ENCODE assay signal across 23 mouse cellular contexts in genomic region chr11:30224599-30224998, GRCm38 (mm10). TPM values are rescaled to one million over a fixed set of nuclear protein-coding genes. Genes with fewer than 3 reads are reported as not detected.
DNase-seq lines count a peak whose midpoint lies in the region; ATAC-seq lines count a peak whose summit lies in the region.
"Had no signal": no experiment of that assay in that cellular context is flagged by ENCODE, and none has a peak within 500 bp of the region (broad histone marks: within the 10 kb centered on the region; RNA-seq: fewer than 3 reads in every experiment).

No protein-coding gene starts in this region.

- no peak overlapping the region for H3K9ac ChIP-seq in hindbrain, embryonic 14.5 days
- H3K9ac ChIP-seq: embryonic facial prominence, embryonic 13.5 days; forebrain, embryonic 12.5 days; forebrain, embryonic 15.5 days; hindbrain, embryonic 15.5 days had no signal

- DNase-seq in 416B (ENCODE audit: low read depth), result peak; percentile 22
- DNase-seq in splenic B cell, adult 2 months (ENCODE audit: low read depth, low spot score), result peak; percentile 3
- DNase-seq in right cerebral cortex, postnatal 4 days, result no peak
- DNase-seq in hindbrain, embryonic 14.5 days (ENCODE audit: low spot score), result no peak
- DNase-seq in ovary, adult 18-20 months (ENCODE audit: low spot score), result no peak
- DNase-seq: adrenal gland, postnatal 14 days; cerebellum, adult 11 months; cerebellum, adult 2 months; cerebellum, adult 9-11 months; cerebellum, postnatal 25 days; embryo, embryonic 11 days; gastrocnemius, postnatal 25 days had no signal

- H3K36me3 ChIP-seq in splenic B cell, adult 2 months (ENCODE audit: control insufficient read depth, insufficient read depth, low read length, poor library complexity, severe bottlenecking), result no peaks in the 10 kb centered on the region
- peaks cover 4% of the 10 kb centered on the region; the same call in 1 of the 2 replicates for H3K36me3 ChIP-seq in hindbrain, embryonic 14.5 days (replicated peaks; ENCODE audit: control insufficient read depth, insufficient read depth)
- H3K36me3 ChIP-seq: forebrain, embryonic 12.5 days; forebrain, embryonic 15.5 days had no signal

- no peak overlapping the region for H3K4me2 ChIP-seq in hindbrain, embryonic 14.5 days (replicated peaks)
- H3K4me2 ChIP-seq: embryonic facial prominence, embryonic 13.5 days; forebrain, embryonic 12.5 days; forebrain, embryonic 15.5 days; heart, embryonic 11.5 days; hindbrain, embryonic 15.5 days had no signal

- H3K4me1 ChIP-seq in hindbrain, embryonic 14.5 days (replicated peaks; ENCODE audit: control insufficient read depth, insufficient read depth, low read length), result no peaks in the 10 kb centered on the region
- H3K4me1 ChIP-seq: embryonic facial prominence, embryonic 10.5 days; embryonic facial prominence, embryonic 13.5 days; forebrain, embryonic 12.5 days had no signal

- H3K27ac ChIP-seq in hindbrain, embryonic 14.5 days, result no peak overlapping the region
- H3K27ac ChIP-seq: embryonic facial prominence, embryonic 10.5 days; embryonic facial prominence, embryonic 13.5 days; forebrain, embryonic 12.5 days; forebrain, embryonic 15.5 days; hindbrain, embryonic 15.5 days had no signal

- no peaks in the 10 kb centered on the region for H3K27me3 ChIP-seq in splenic B cell, adult 2 months (ENCODE audit: control insufficient read depth, insufficient read depth, low read length, poor library complexity, severe bottlenecking)
- H3K27me3 ChIP-seq in hindbrain, embryonic 14.5 days (ENCODE audit: control insufficient read depth, insufficient read depth, low read length), result no peaks in the 10 kb centered on the region
- H3K27me3 ChIP-seq: embryonic facial prominence, embryonic 13.5 days; forebrain, embryonic 12.5 days; forebrain, embryonic 15.5 days; hindbrain, embryonic 15.5 days; Patski had no signal

- no peaks in the 10 kb centered on the region for H3K9me3 ChIP-seq in hindbrain, embryonic 14.5 days (ENCODE audit: control insufficient read depth, low read length)
- H3K9me3 ChIP-seq: embryonic facial prominence, embryonic 10.5 days; embryonic facial prominence, embryonic 13.5 days; forebrain, embryonic 12.5 days; forebrain, embryonic 15.5 days; hindbrain, embryonic 15.5 days had no signal

- ATAC-seq in common myeloid progenitor, adult 5-6 weeks (replicated peaks; ENCODE audit: low read depth, poor library complexity, severe bottlenecking), result peak; percentile 84
- ATAC-seq in megakaryocyte, adult 5-6 weeks (ENCODE audit: poor library complexity, severe bottlenecking), result peak; percentile 90
- no peak for ATAC-seq in hindbrain, embryonic 14.5 days (ENCODE audit: low FRiP score)
- ATAC-seq: CD4-positive, CD25-positive, alpha-beta regulatory T cell, adult 4 months; forebrain, embryonic 15.5 days; Patski had no signal

- H3K4me3 ChIP-seq in hindbrain, embryonic 14.5 days (replicated peaks; ENCODE audit: low read length), result no peak overlapping the region
- H3K4me3 ChIP-seq: embryonic facial prominence, embryonic 10.5 days; embryonic facial prominence, embryonic 13.5 days; erythroblast, embryonic 14.5 days; forebrain, embryonic 12.5 days; forebrain, embryonic 15.5 days; hindbrain, embryonic 15.5 days had no signal

RNA-seq across cellular contexts. Expression of gene Sptbn1, which starts 43.4 kb away (rescaled TPM):
- total RNA-seq in common myeloid progenitor, adult 5-6 weeks (2017), result 121 and 147 TPM in 2 replicates
- 82.9 and 85.0 TPM in 2 replicates for total RNA-seq in megakaryocyte, adult 5-6 weeks (2015)
- 119 and 134 TPM in 2 replicates for total RNA-seq in megakaryocyte, adult 5-6 weeks (2017)
- polyA plus RNA-seq in hindbrain, embryonic 14.5 days (2014; fragmentation: Nextera tagmentation; extraction: Ambion mirVana), result 209 and 221 TPM in 2 replicates

Comparison
In these comparisons a context has a peak if more than half of its experiments do, and no peak if none do; other contexts are left out.
1. DNase-seq: peak in 416B (single experiment) and splenic B cell, adult 2 months (single experiment); none in right cerebral cortex, postnatal 4 days (single experiment), hindbrain, embryonic 14.5 days (single experiment) and ovary, adult 18-20 months (single experiment).